Mouse (Mus musculus) monocyte, adult 5-6 weeks (primary cell): ENCODE measurements around the gene Ces2b. TPM values are rescaled to one million over a fixed set of nuclear protein-coding genes. Genes with fewer than 3 reads are reported as not detected.
"Not testable (repeated sequence)": the region's sequence is repeated elsewhere in the genome, so short reads cannot be mapped to it uniquely, and the experiment has no call there.

Experiments used
- ATAC-seq: fragments of 153-309, 156-312 bp; replicated peaks from 2 replicates; pipeline ENCODE4 v1.8.0; 2017; ENCODE audit warnings: mild to moderate bottlenecking; ENCODE audit not compliant: low TSS enrichment, insufficient number of reproducible peaks, severe bottlenecking, poor library complexity, low FRiP score
- total RNA-seq: library from RNA; stranded (forward); fragments of 200-1000, 200-491, 200-594 nt; gene quantifications from 3 replicates; pipeline ENCODE4 v1.2.3, GENCODE M21; 2017

Gene Ces2b
- not detected in 3 replicates for total RNA-seq

GRCm38 (mm10) chr8:104831440-104831839, at the start of gene Ces2b:
TSS of gene Ces2b (plus strand) at chr8:104831572.
- ATAC-seq, result no peak

- ATAC-seq, result no peak
Observed at GRCm38 (mm10) chr8:104787049-104787448, 44.3 kb upstream of the Ces2b start.

GRCm38 (mm10) chr8:104788929-104789328, 42.4 kb upstream of the Ces2b start:
- no peak for ATAC-seq

GRCm38 (mm10) chr8:104789886-104790680, 41.3 kb upstream of the Ces2b start:
- ATAC-seq, result no peak

- no peak for ATAC-seq
Observed at GRCm38 (mm10) chr8:104799385-104799784, 32.0 kb upstream of the Ces2b start.

GRCm38 (mm10) chr8:104806127-104806526, 25.2 kb upstream of the Ces2b start:
- ATAC-seq, result no peak

GRCm38 (mm10) chr8:104808542-104809413, 22.6 kb upstream of the Ces2b start:
- ATAC-seq, result no peak

- ATAC-seq, result no peak
Observed at GRCm38 (mm10) chr8:104809436-104809835, 21.9 kb upstream of the Ces2b start.

GRCm38 (mm10) chr8:104826912-104827311, 4.5 kb upstream of the Ces2b start:
- no peak for ATAC-seq

- no peak for ATAC-seq
Observed at GRCm38 (mm10) chr8:104828221-104828620, 3.2 kb upstream of the Ces2b start.

GRCm38 (mm10) chr8:104841360-104842078, 10.1 kb downstream of the Ces2b start:
- no peak for ATAC-seq

- no peak for ATAC-seq
Observed at GRCm38 (mm10) chr8:104846831-104847230, 15.5 kb downstream of the Ces2b start, which contains the start of gene Ces2c. TSS of gene Ces2c (plus strand) at chr8:104847068.

GRCm38 (mm10) chr8:104847741-104848462, 16.5 kb downstream of the Ces2b start:
- ATAC-seq, result no peak

GRCm38 (mm10) chr8:104866844-104867531, 35.6 kb downstream of the Ces2b start:
- ATAC-seq, result not testable (repeated sequence)

GRCm38 (mm10) chr8:104868876-104869275, 37.5 kb downstream of the Ces2b start:
- not testable (repeated sequence) for ATAC-seq

GRCm38 (mm10) chr8:104886223-104886926, 55.0 kb downstream of the Ces2b start:
- ATAC-seq, result not testable (repeated sequence)
